Mouse (Mus musculus) left cerebral cortex, adult 6 months (tissue): ENCODE results near the gene 9030624G23Rik. TPM values are rescaled to one million over a fixed set of nuclear protein-coding genes. Genes with fewer than 3 reads are reported as not detected.

Experiments
- long read RNA-seq, 2 experiments: library from polyadenylated mRNA; unstranded; transcript quantifications; one replicate each; pipeline ENCODE4 v2.0.0; 2019 to 2020
- polyA plus RNA-seq: library from polyadenylated mRNA; unstranded; fragments of <200 nt; fragmentation: Nextera tagmentation; gene quantifications from 2 replicates; pipeline ENCODE4 v1.2.3, GENCODE M21; 2021

Gene 9030624G23Rik
- polyA plus RNA-seq = 1.3 and 1.4 TPM in 2 replicates
- long read RNA-seq, experiment 1, partial matches to known transcripts = 0 of 4 reads
- long read RNA-seq, experiment 1, other reads (novel, unspliced or antisense) = 2 of 4 reads
- long read RNA-seq, experiment 2, partial matches to known transcripts = 0 of 2 reads
- long read RNA-seq, experiment 2, other reads (novel, unspliced or antisense) = 0 of 2 reads

DNA sequence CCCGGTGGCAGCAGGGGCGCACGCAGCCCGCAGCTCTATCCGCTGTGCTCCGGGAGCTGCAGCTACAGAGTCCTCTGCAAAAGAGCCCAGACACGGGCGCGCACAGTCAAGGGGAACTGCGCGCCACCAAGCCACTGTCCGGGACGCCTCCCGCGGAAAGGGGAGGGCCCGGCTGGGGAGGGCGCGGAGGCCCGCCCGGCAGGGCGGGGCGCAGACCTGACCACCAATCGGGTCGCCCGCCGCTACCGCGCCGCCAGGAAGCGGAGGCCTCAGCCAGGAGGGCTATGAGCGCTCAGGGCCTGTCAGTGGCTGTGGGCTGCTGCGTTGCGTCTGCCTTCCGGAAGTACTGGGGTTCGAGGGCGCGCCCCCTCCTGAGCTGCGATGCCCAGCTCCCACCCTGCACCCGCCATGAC, at the start of gene 9030624G23Rik:
Gene 9030624G23Rik, minus strand, starts transcription at position 139 of the 413 bp plus-strand sequence.

